Mouse (Mus musculus) myocyte (in vitro differentiated cells): Measurements from ENCODE around the gene Tmem256.

Source experiments
- CEBPB ChIP-seq: IDR thresholded peaks from 2 replicates; pipeline ENCODE4 v1.6.1; 2011; ENCODE audit warnings: mild to moderate bottlenecking, moderate library complexity; ENCODE audit not compliant: poor library complexity, insufficient read depth, severe bottlenecking
- E2F4 ChIP-seq: IDR thresholded peaks from one replicate; pipeline ENCODE4 v1.6.1; 2011; ENCODE audit warnings: mild to moderate bottlenecking, control low read depth, moderate library complexity; ENCODE audit not compliant: insufficient read depth
- MAX ChIP-seq: IDR thresholded peaks from one replicate; pipeline ENCODE4 v1.6.1; 2011; ENCODE audit warnings: low read depth, mild to moderate bottlenecking, control low read depth
- MYOG ChIP-seq, 3 experiments: IDR thresholded peaks; one replicate each; pipeline ENCODE4 v1.6.1; 2011; ENCODE audit warnings: control low read depth in 2 of 3, low read depth in 2 of 3, mild to moderate bottlenecking in 2 of 3; ENCODE audit not compliant: insufficient read length in 2 of 3, control insufficient read depth in 1 of 3, insufficient read depth in 1 of 3
- POLR2A ChIP-seq: IDR thresholded peaks from one replicate; pipeline ENCODE4 v1.6.1; 2011; ENCODE audit warnings: low read depth, mild to moderate bottlenecking, control low read depth, moderate library complexity; ENCODE audit not compliant: insufficient read length
- POLR2AphosphoS2 ChIP-seq: IDR thresholded peaks from one replicate; pipeline ENCODE4 v1.6.1; 2011; ENCODE audit warnings: low read depth, control low read depth; ENCODE audit not compliant: insufficient read length
- SRF ChIP-seq: IDR thresholded peaks from one replicate; pipeline ENCODE4 v1.6.1; 2011; ENCODE audit warnings: low read depth; ENCODE audit not compliant: control insufficient read depth, insufficient read length
- TCF12 ChIP-seq: IDR thresholded peaks from one replicate; pipeline ENCODE4 v1.6.1; 2011; ENCODE audit warnings: mild to moderate bottlenecking, control low read depth; ENCODE audit not compliant: poor library complexity, insufficient read depth, severe bottlenecking
- TCF3 ChIP-seq: IDR thresholded peaks from one replicate; pipeline ENCODE4 v1.6.1; 2011; ENCODE audit warnings: low read depth, control low read depth; ENCODE audit not compliant: insufficient read length
- USF1 ChIP-seq: IDR thresholded peaks from one replicate; pipeline ENCODE4 v1.6.1; 2011; ENCODE audit warnings: low read depth, mild to moderate bottlenecking, control low read depth, moderate library complexity

DNA sequence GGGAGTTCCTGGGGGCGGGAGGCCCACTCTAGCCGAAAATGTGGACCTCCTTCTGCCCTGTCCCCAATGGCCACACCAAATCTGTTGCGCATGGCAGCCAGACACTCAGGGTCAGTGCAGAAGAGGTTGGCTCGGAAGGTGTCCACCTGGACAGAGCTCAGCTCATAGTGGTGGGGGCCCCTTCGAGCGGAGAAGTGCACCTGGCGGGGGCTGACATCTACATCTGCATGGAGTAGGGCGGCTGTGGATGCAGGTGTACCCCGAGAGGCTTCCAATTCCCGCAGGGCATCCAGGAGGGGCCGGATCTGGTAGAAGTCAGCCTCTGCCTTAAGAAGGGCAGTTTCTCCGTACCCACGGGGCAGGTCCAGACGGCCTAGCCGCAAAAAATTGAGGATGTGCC is 41.4 kb downstream of the Tmem256 start:
- TF ChIP-seq CEBPB, result no peak
- TF ChIP-seq POLR2A, result no peak
- TF ChIP-seq USF1, result no peak
- TF ChIP-seq POLR2AphosphoS2, result no peak
- TF ChIP-seq TCF12, result no peak
- no peak for TF ChIP-seq MAX
- TF ChIP-seq E2F4, result no peak
- no peak for TF ChIP-seq SRF
- TF ChIP-seq MYOG (IDR thresholded peaks at IDR 0.05; ENCODE audit: control insufficient read depth in 1 of 3, insufficient read depth in 1 of 3, insufficient read length in 2 of 3, low read depth in 2 of 3), result no peak
- no peak for TF ChIP-seq TCF3
